Mouse (Mus musculus) liver, postnatal 0 days (tissue): Measurements from ENCODE around the gene Hamp2. TPM values are rescaled to one million over a fixed set of nuclear protein-coding genes. Genes with fewer than 3 reads are reported as not detected.
"Not testable (repeated sequence)": the region's sequence is repeated elsewhere in the genome, so short reads cannot be mapped to it uniquely, and the experiment has no call there.

ENCODE experiments used
- ATAC-seq: fragments of 200-750 bp; cut with Nextera tagmentation; 2 replicates; pipeline ENCODE4 v1.8.0; 2017; ENCODE audit warnings: mild to moderate bottlenecking, moderate library complexity
- DNase-seq: peaks from one replicate; pipeline ENCODE4 v3.0.0-alpha.2; 2016
- H3K27ac ChIP-seq: fragments of 300-500 bp; sonication (generic); 2 replicates; pipeline ENCODE4 v1.5.1; 2014; ENCODE audit warnings: antibody characterized with exemption, moderate library complexity, mild to moderate bottlenecking, low read depth
- H3K27me3 ChIP-seq: fragments of 300-500 bp; sonication (generic); 2 replicates; pipeline ENCODE4 v1.6.1; 2014; ENCODE audit warnings: low read length, control low read depth, mixed read lengths; ENCODE audit not compliant: insufficient read depth
- H3K36me3 ChIP-seq: fragments of 300-500 bp; sonication (generic); replicated peaks from 2 replicates; pipeline ENCODE4 v1.6.1; 2014; ENCODE audit warnings: mild to moderate bottlenecking, control low read depth, low read length, moderate library complexity, mixed read lengths; ENCODE audit not compliant: insufficient read depth
- H3K4me1 ChIP-seq: fragments of 300-500 bp; sonication (generic); 2 replicates; pipeline ENCODE4 v1.6.1; 2014; ENCODE audit warnings: antibody characterized with exemption, mild to moderate bottlenecking, control low read depth; ENCODE audit not compliant: insufficient read depth
- H3K4me2 ChIP-seq: fragments of 300-500 bp; sonication (generic); 2 replicates; pipeline ENCODE4 v1.6.1; 2014; ENCODE audit warnings: low read depth, mild to moderate bottlenecking, low read length, moderate library complexity, mixed read lengths
- H3K4me3 ChIP-seq: fragments of 300-500 bp; sonication (generic); 2 replicates; pipeline ENCODE4 v1.5.1; 2014; ENCODE audit warnings: low read depth, low read length
- H3K9ac ChIP-seq: fragments of 300-500 bp; sonication (generic); replicated peaks from 2 replicates; pipeline ENCODE4 v1.6.1; 2014; ENCODE audit warnings: mild to moderate bottlenecking, moderate library complexity
- H3K9me3 ChIP-seq: fragments of 300-500 bp; sonication (generic); 2 replicates; pipeline ENCODE4 v1.6.1; 2016; ENCODE audit warnings: mild to moderate bottlenecking, control low read depth, low read length, mixed read lengths
- CTCF ChIP-seq: sonication (generic); IDR thresholded peaks from 2 replicates; pipeline ENCODE4 v1.5.1; 2016; ENCODE audit warnings: antibody characterized with exemption, low read depth
- EP300 ChIP-seq: IDR thresholded peaks from 2 replicates; pipeline ENCODE4 v1.6.1; 2016; ENCODE audit warnings: antibody characterized with exemption, low read depth, mild to moderate bottlenecking
- WGBS: fragments of 180-500 bp; shearing (Covaris S2); extraction: QIAGEN DNeasy Blood & Tissue Kit; methylation state at CpG from one replicate; pipeline ENCODE4 v1.1.7; 2014; ENCODE audit not compliant: insufficient replicate concordance; 5-methylcytosine and 5-hydroxymethylcytosine counted together
- polyA plus RNA-seq: library from polyadenylated mRNA; unstranded; fragments of >200 nt; fragmentation: Nextera tagmentation; extraction: Ambion mirVana; gene quantifications from 2 replicates; pipeline ENCODE4 v1.2.1, GENCODE M21; 2015

Gene Hamp2
- polyA plus RNA-seq, 1 experiment from 2014 or later = 0.49 TPM

DNA sequence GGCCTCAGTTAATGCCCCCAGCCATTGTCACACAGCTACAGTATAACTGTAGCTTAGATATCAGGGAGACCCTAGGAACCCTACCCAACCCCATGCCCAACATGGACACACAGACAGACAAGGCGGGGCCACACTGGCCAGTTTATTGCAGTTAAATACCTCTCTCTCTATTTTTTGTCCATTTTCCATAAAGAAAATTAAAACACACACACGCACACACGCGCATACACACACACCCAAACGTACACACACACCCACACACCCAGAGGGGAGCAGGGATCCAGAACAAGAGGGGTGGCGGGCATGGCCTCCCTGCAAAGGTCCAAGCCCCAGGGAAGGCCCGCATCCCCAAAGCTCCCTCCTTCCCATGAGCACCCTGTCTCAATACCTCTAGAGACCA, 21.4 kb upstream of the Hamp2 start:
- no peak overlapping the region for H3K4me2 ChIP-seq
- no peak for TF ChIP-seq CTCF
- no peak overlapping the region for H3K4me3 ChIP-seq
- H3K27me3 ChIP-seq = no peaks in the 10 kb centered on the region
- peaks cover 10% of the 10 kb centered on the region; the same call in 1 of the 2 replicates for H3K36me3 ChIP-seq
- ATAC-seq (no peak), DNase-seq (no peak)
- no peaks in the 10 kb centered on the region for H3K9me3 ChIP-seq
- no peaks in the 10 kb centered on the region for H3K4me1 ChIP-seq
- H3K9ac ChIP-seq = no peak overlapping the region
- WGBS = 88% methylated on average over 7 of the region's 7 CpGs
- H3K27ac ChIP-seq = peak overlapping the region; percentile 18; the same call in 1 of the 2 replicates

DNA sequence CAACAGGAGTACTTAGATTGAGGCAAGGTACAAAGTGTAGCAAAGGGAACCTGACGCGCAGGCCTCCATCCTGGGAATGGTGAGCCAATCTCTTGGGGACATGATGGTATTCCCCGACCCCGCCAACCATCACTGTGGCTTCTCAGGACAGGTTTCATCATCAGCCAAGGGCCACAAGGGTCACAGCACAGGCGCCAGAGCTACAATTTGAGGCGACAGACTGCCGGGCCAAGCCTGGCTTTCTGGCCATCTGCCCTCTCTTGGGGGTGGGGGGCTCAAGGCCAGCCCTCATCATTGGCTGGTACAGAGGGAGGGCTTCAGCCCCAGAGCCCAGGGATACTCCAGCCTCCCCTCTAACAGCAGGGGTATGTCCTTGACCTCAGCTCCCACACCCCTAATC, 21.0 kb upstream of the Hamp2 start:
- H3K9me3 ChIP-seq = not testable (repeated sequence)
- peak; percentile 65 for ATAC-seq
- 70% methylated on average over 7 of the region's 7 CpGs for WGBS

DNA sequence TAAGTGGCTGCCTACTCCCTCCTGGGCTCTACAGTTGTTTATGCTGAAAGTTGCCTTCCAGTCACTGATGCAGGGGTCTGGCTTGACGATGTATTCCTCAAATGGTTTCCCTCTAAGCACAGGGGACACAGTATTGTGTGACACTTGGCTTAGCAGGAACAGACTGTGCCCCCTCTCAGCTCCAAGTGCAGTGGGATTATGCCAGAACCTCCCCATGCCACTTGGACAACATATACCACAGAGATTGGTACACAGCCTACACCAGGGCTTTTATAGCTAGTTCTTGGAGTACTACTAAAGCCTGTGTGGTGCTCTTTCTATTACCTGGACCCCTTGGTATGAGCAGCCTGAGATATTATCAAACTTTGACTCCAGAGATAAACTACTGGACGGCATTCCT, 20.2 kb upstream of the Hamp2 start:
- 55% methylated on average over 2 of the region's 2 CpGs for WGBS
- H3K36me3 ChIP-seq = not testable (repeated sequence)

More for the DNA sequence above, 21.0 kb upstream of the Hamp2 start:
- TF ChIP-seq EP300 = peak; percentile 34; the same call in 1 of the 2 replicates
- not testable (repeated sequence) for H3K9ac ChIP-seq, H3K4me1 ChIP-seq, H3K27me3 ChIP-seq, H3K4me3 ChIP-seq, H3K4me2 ChIP-seq, H3K36me3 ChIP-seq
- peak; percentile 63 for DNase-seq
- H3K27ac ChIP-seq = peak overlapping the region; percentile 18; the same call in 1 of the 2 replicates

DNA sequence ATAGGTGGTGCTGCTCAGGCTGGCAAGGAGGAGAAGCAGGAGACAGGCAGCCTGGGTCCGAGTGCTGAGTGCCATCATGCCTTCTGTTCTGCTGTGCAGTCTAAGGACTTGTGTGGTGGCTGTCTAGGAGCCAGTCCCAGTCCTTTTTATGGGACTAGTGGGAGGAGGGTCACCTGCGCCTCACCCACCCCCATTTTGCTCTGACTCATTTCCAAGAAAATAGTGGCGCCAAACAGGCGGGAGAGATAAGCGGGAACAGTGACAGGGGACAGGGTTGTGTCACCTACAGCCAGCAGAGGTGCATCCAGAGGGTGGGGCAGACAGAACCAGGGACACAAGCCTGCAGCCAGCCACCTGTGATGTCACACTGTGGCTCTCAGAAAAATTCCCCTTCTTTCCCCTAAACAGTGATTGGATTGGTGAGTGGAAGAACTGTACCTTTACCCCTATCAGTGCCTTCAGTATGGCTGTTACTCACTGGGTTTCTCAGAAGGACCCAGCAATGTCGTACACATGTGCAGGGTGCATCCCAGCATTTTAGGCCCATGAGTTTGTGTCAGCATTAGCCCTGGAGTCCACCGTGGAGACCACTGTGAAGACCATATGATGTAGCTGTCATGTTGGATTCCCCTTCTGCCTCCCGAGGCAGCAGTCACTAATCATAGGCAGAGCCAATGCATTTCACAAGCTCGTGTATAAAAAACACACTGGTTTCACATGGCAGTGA, 19.6 kb upstream of the Hamp2 start, which contains the start of gene Hamp:
TSS of gene Hamp (minus strand) at position 124 of the 727 bp plus-strand sequence.
- H3K27me3 ChIP-seq = no peaks in the 10 kb centered on the region
- peaks cover 4% of the 10 kb centered on the region; the same call in 1 of the 2 replicates for H3K36me3 ChIP-seq
- peak; percentile 68 for ATAC-seq
- H3K4me2 ChIP-seq = 0 out of 2 replicates have a peak within 1 kb of the TSS, but pooled peaks have one; percentile 29
- H3K4me1 ChIP-seq = no peaks in the 10 kb centered on the region
- H3K9ac ChIP-seq = no peak within 1 kb of the TSS
- TF ChIP-seq EP300 (peak; percentile 82), CTCF (no peak)
- WGBS = 64% methylated on average over 9 of the region's 9 CpGs
- no peaks in the 10 kb centered on the region for H3K9me3 ChIP-seq
- H3K4me3 ChIP-seq = no peak within 1 kb of the TSS
- no peak for DNase-seq
- H3K27ac ChIP-seq = no peak within 1 kb of the TSS

More for the DNA sequence above, 20.2 kb upstream of the Hamp2 start:
- not testable (repeated sequence) for H3K9ac ChIP-seq, H3K4me3 ChIP-seq, DNase-seq, H3K4me1 ChIP-seq, ATAC-seq, H3K27ac ChIP-seq, H3K9me3 ChIP-seq, H3K4me2 ChIP-seq, H3K27me3 ChIP-seq

DNA sequence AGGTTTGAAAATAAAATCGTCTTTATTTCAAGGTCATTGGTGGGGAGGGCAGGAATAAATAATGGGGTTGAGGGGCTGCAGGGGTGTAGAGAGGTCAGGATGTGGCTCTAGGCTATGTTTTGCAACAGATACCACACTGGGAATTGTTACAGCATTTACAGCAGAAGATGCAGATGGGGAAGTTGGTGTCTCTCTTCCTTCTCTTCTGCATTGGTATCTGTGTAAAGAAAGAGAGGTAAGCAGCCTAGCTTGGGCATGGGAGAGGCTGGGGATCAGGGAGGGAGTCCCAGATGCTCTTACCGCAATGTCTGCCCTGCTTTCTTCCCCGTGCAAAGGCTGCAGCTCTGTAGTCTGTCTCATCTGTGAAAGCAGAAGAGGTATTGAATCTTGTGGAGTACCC, 17.9 kb upstream of the Hamp2 start:
- 36% methylated on average over 3 of the region's 3 CpGs for WGBS
- not testable (repeated sequence) for H3K36me3 ChIP-seq, DNase-seq, H3K4me3 ChIP-seq, H3K4me1 ChIP-seq, H3K27me3 ChIP-seq, ATAC-seq, H3K9me3 ChIP-seq, H3K9ac ChIP-seq, H3K27ac ChIP-seq, H3K4me2 ChIP-seq

DNA sequence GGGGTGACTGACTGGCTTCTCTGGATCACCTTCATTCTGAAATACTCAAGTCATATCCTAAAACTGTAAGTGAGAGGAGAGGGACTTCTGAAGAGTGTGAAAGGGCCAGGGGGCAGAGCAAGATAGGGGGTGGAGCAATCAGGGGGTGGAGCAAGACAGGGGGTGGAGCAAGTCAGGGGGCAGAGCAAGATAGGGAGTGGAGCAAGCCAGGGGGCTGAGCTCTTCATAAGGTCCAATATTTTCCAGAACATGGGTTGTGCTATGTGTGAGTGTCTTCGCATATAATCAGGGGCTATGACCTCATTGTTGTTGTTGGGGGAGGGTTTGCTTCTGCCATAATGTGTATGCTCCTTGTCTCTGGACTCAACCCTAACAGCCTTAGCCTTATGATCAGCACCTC, 15.6 kb upstream of the Hamp2 start:
- not testable (repeated sequence) for H3K4me1 ChIP-seq, DNase-seq, H3K9ac ChIP-seq, H3K27me3 ChIP-seq, H3K36me3 ChIP-seq, H3K9me3 ChIP-seq, H3K4me2 ChIP-seq, ATAC-seq, H3K27ac ChIP-seq, H3K4me3 ChIP-seq
- 94% methylated on average over 1 of the region's 1 CpGs for WGBS

DNA sequence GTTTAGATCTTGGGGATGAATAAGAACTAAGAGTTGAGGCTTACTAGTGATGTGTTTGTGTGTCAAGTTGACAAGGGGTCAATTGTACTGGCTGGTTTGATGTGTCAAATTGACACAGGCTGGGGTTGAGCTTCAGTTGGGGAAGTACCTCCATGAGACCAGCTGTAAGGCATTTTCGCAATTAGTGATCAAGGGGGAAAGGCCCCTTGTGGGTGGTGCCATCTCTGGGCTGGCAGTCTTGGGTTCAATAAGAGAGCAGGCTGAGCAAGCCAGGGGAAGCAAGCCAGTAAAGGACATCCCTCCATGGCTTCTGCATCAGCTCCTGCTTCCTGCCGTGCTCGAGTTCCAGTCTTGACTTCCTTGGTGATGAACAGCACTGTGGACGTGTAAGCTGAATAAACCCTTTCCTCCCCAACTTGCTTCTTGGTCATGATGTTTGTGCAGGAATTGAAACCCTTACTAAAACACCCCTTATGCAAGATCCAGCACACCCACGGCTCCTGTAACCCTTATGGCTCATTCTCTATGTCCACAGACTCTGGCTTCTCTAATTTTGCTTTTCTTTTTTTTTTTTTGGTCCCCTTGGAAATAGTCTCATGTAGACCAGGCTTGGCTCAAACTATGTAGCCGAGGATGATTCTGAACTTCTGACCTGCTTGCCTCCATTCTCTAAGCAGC, 11.1 kb upstream of the Hamp2 start:
- H3K36me3 ChIP-seq, H3K27me3 ChIP-seq, DNase-seq, H3K4me3 ChIP-seq, H3K9me3 ChIP-seq, ATAC-seq, H3K4me1 ChIP-seq, H3K27ac ChIP-seq, H3K9ac ChIP-seq, H3K4me2 ChIP-seq: not testable (repeated sequence)
- WGBS = 51% methylated on average over 6 of the region's 6 CpGs
